Mouse (Mus musculus) limb, embryonic 11.5 days (tissue): ENCODE measurements around the gene Gm45208. TPM values are rescaled to one million over a fixed set of nuclear protein-coding genes. Genes with fewer than 3 reads are reported as not detected.

Experiments
- ATAC-seq: fragments of 200-750 bp; cut with Nextera tagmentation; 2 replicates; pipeline ENCODE4 v1.8.0; 2017; ENCODE audit warnings: low read depth; ENCODE audit not compliant: insufficient number of reproducible peaks, low FRiP score, low TSS enrichment
- DNase-seq: peaks from one replicate; pipeline ENCODE4 v3.0.0-alpha.2; 2015; ENCODE audit warnings: low spot score
- H3K27ac ChIP-seq: fragments of 300-500 bp; sonication (generic); replicated peaks from 2 replicates; pipeline ENCODE4 v1.5.1; 2014; ENCODE audit warnings: low read depth, mild to moderate bottlenecking, low read length
- H3K27me3 ChIP-seq: fragments of 300-500 bp; sonication (generic); 2 replicates; pipeline ENCODE4 v1.6.1; 2014; ENCODE audit warnings: mild to moderate bottlenecking, low read length, mixed read lengths; ENCODE audit not compliant: control insufficient read depth, insufficient read depth
- H3K36me3 ChIP-seq: fragments of 300-500 bp; sonication (generic); 2 replicates; pipeline ENCODE4 v1.6.1; 2014; ENCODE audit warnings: mild to moderate bottlenecking, low read length, moderate library complexity, mixed read lengths; ENCODE audit not compliant: control insufficient read depth, insufficient read depth
- H3K4me1 ChIP-seq: fragments of 300-500 bp; sonication (generic); 2 replicates; pipeline ENCODE4 v1.6.1; 2014; ENCODE audit warnings: low read length, mixed read lengths; ENCODE audit not compliant: control insufficient read depth, insufficient read depth
- H3K4me2 ChIP-seq: fragments of 300-500 bp; sonication (generic); 2 replicates; pipeline ENCODE4 v1.6.1; 2014; ENCODE audit warnings: low read depth, mild to moderate bottlenecking, moderate library complexity; ENCODE audit not compliant: severe bottlenecking
- H3K4me3 ChIP-seq: fragments of 300-500 bp; sonication (generic); 2 replicates; pipeline ENCODE4 v1.5.1; 2014; ENCODE audit warnings: low read depth, low read length
- H3K9ac ChIP-seq: fragments of 300-500 bp; sonication (generic); 2 replicates; pipeline ENCODE4 v1.6.1; 2014; ENCODE audit warnings: mild to moderate bottlenecking, low read length
- H3K9me3 ChIP-seq: fragments of 300-500 bp; sonication (generic); 2 replicates; pipeline ENCODE4 v1.6.1; 2016; ENCODE audit warnings: low read length; ENCODE audit not compliant: control insufficient read depth
- WGBS: fragments of 180-500 bp; shearing (Covaris S2); extraction: QIAGEN DNeasy Blood & Tissue Kit; methylation state at CpG from one replicate; pipeline ENCODE4 v1.1.7; 2014; 5-methylcytosine and 5-hydroxymethylcytosine counted together
- polyA plus RNA-seq: library from polyadenylated mRNA; unstranded; fragments of >200 nt; fragmentation: Nextera tagmentation; extraction: Ambion mirVana; gene quantifications from 2 replicates; pipeline ENCODE4 v1.2.1, GENCODE M21; 2014

Gene Gm45208
- polyA plus RNA-seq, 1 experiment from 2014 or later = not detected

- Histone ChIP-seq H3K4me3 (no peak overlapping the region), H3K4me2 (no peak overlapping the region), H3K36me3 (no peaks in the 10 kb centered on the region; the same call in 1 of the 2 replicates), H3K9me3 (no peaks in the 10 kb centered on the region), H3K27me3 (no peaks in the 10 kb centered on the region), H3K9ac (no peak overlapping the region), H3K4me1 (no peaks in the 10 kb centered on the region), H3K27ac (no peak overlapping the region)
- 93% methylated on average over 7 of the region's 7 CpGs for WGBS
- DNase-seq (no peak), ATAC-seq (no peak)
Observed at GRCm38 (mm10) chrX:7769302-7770017, 47.4 kb downstream of the Gm45208 start.

- H3K4me2 ChIP-seq = no peak overlapping the region
- no peak for DNase-seq
- no peak for ATAC-seq
- 46% methylated on average over 2 of the region's 2 CpGs for WGBS
- H3K36me3 ChIP-seq = no peaks in the 10 kb centered on the region; the same call in 1 of the 2 replicates
- H3K9ac ChIP-seq = no peak overlapping the region
- H3K4me1 ChIP-seq = no peaks in the 10 kb centered on the region
- no peak overlapping the region for H3K27ac ChIP-seq
- no peaks in the 10 kb centered on the region for H3K9me3 ChIP-seq
- no peak overlapping the region for H3K4me3 ChIP-seq
- no peaks in the 10 kb centered on the region for H3K27me3 ChIP-seq
Observed at GRCm38 (mm10) chrX:7772766-7773165, 50.7 kb downstream of the Gm45208 start.

GRCm38 (mm10) chrX:7775501-7776205, 53.6 kb downstream of the Gm45208 start:
- DNase-seq (no peak), ATAC-seq (no peak)
- Histone ChIP-seq H3K27ac (no peak overlapping the region), H3K27me3 (no peaks in the 10 kb centered on the region), H3K4me1 (no peaks in the 10 kb centered on the region), H3K9me3 (no peaks in the 10 kb centered on the region), H3K36me3 (no peaks in the 10 kb centered on the region; the same call in 1 of the 2 replicates), H3K9ac (no peak overlapping the region), H3K4me3 (no peak overlapping the region), H3K4me2 (no peak overlapping the region)
- 76% methylated on average over 9 of the region's 9 CpGs for WGBS

- H3K4me1 ChIP-seq = no peaks in the 10 kb centered on the region
Observed at GRCm38 (mm10) chrX:7776329-7777082, 54.5 kb downstream of the Gm45208 start.

GRCm38 (mm10) chrX:7778450-7779244, 56.6 kb downstream of the Gm45208 start:
- Histone ChIP-seq H3K9ac (no peak overlapping the region), H3K4me1 (no peaks in the 10 kb centered on the region), H3K9me3 (no peaks in the 10 kb centered on the region), H3K27ac (no peak overlapping the region), H3K36me3 (no peaks in the 10 kb centered on the region), H3K4me2 (no peak overlapping the region), H3K4me3 (no peak overlapping the region), H3K27me3 (no peaks in the 10 kb centered on the region)
- ATAC-seq = no peak
- no peak for DNase-seq
- 74% methylated on average over 7 of the region's 7 CpGs for WGBS

More at GRCm38 (mm10) chrX:7776329-7777082, 54.5 kb downstream of the Gm45208 start:
- no peak overlapping the region for H3K27ac ChIP-seq
- H3K4me3 ChIP-seq = no peak overlapping the region
- H3K36me3 ChIP-seq = no peaks in the 10 kb centered on the region
- WGBS = 57% methylated on average over 8 of the region's 8 CpGs
- ATAC-seq (no peak), DNase-seq (peak; percentile 75)
- H3K9me3 ChIP-seq = no peaks in the 10 kb centered on the region
- no peak overlapping the region for H3K9ac ChIP-seq
- H3K4me2 ChIP-seq = no peak overlapping the region
- H3K27me3 ChIP-seq = no peaks in the 10 kb centered on the region

- Histone ChIP-seq H3K4me2 (no peak overlapping the region), H3K9me3 (no peaks in the 10 kb centered on the region), H3K27me3 (no peaks in the 10 kb centered on the region), H3K4me3 (no peak overlapping the region), H3K4me1 (no peaks in the 10 kb centered on the region), H3K9ac (no peak overlapping the region), H3K27ac (no peak overlapping the region), H3K36me3 (no peaks in the 10 kb centered on the region)
- WGBS = 24% methylated on average over 3 of the region's 3 CpGs
- DNase-seq (no peak), ATAC-seq (no peak)
Observed at GRCm38 (mm10) chrX:7779294-7779693, 57.2 kb downstream of the Gm45208 start.
